Mouse (Mus musculus) regulatory T cell (primary cell): ENCODE data around the gene Cdhr1.

ENCODE experiments used
- in situ Hi-C: fragments of 300-600 bp; cut with MboI, MseI; formaldehyde crosslinking; loops from one replicate; pipeline ENCODE4 v1.15.1; 2025; ENCODE audit warnings: high pct_unique_total_duplicates

Gene Cdhr1

GRCm38 (mm10) chr14:37080724-37081123 is 17.4 kb downstream of the Cdhr1 start:
- in situ Hi-C loops, result no loop called here

- in situ Hi-C loops, result no loop called here
These were observed 29.6 kb downstream of the Cdhr1 start for GRCm38 (mm10) chr14:37068516-37068915.

DNA sequence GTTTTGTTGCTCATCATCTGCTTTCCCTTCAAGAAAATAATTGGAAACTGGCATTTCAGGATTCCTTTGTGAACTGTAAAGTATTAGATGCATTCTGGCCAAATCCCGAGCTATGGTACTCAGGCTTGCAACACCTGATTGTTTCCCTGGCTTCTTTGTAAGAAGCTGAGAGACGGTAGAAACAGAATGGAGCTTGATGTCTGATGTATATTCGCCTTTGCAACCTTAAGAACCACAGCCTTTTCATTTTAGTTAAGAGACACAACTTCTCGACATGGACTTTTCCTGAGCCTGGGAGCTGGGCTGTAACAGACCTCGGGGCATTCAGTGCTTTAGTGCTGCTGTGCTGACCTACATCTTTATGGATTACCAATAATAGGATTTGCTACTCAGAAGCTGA is 30.5 kb downstream of the Cdhr1 start, which contains the start of gene Lrit2:
Gene Lrit2, plus strand, starts transcription at position 301 of the 400 bp plus-strand sequence.
- in situ Hi-C loops, result no loop called here

DNA sequence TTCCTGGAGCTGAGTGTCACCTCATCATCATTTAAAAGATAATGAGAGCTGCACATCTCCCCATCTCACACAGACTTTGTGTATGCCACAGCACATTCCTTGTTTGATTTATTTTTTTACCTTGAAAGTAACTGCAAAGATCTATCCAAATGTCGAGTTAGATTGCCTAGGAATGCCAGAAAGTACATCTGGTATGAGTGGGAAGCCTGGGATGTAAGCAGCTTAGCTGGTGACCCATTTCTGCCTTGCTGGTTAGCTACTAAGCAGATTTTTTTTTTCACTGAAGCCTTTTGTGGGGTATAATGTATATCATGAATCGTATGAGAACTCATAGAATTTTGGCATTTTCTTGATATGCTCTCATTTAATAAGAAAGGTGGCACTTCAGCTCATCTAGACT is 31.5 kb downstream of the Cdhr1 start:
- in situ Hi-C loops, result no loop called here

- in situ Hi-C loops, result no loop called here
These were observed 33.3 kb downstream of the Cdhr1 start for GRCm38 (mm10) chr14:37064849-37065248.

DNA sequence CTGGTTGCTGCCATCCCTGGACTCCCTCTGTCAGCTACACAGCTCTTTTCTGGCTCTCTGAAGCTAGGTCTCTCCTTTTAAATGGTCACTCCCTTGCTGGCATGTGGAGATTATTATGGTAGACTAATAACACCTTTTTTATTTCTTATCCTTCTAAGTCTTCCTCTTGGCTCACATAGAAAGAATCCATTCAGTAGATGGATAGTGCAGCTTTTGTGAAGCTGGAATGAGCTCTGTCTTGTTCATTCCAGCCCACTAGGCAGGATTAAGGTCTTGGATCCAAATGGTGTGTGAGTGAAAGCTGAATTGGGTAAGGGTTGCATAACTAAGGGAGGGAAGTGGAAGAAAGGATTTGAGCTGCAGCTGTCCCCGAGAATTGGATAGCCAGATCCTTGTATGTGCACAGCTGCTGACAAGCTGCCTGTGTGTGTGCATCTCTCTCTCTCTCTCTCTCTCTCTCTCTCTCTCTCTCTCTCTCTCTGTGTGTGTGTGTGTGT is 49.2 kb downstream of the Cdhr1 start, which contains the start of gene Rgr:
Gene Rgr, minus strand, starts transcription at position 51 of the 497 bp plus-strand sequence.
- in situ Hi-C loops, result no loop called here

DNA sequence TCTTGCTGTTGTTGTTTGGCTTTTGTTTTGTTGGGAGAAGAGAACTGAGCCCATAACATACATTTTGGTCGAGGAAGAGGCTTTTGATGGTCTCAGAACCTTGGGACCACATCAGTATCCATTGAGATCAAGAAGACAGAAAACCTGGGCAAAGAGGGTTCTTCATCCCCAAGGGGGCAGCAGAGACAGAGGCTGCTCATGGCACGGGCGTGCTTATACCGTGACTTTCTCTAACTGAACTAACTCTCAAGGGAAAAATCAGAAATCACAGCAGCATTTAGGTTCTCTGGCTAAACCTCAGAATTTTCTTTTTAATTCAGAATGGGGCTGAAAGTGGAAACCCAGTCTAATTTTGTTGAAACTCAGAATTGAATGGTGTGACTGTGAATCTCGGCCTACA is 63.7 kb downstream of the Cdhr1 start:
- in situ Hi-C loops, result no loop called here

DNA sequence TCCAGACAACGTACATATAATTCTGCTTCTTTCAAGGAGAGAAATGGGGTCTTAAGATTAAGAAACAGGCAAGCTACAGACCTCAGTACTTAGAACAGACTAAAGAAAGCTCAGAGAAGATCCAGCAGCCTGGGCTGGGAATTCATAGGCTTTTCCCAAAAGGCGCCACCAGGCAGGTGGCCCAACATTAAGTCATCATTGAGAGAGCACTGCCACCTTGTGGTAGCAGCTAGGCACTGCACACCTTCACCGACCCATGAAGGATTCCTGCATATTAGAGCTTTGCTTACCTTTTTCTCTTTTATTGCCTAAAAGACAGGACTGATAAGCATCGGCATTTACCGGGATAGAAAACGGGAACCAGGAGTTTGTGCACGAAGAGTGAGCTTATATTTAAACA is 64.9 kb downstream of the Cdhr1 start:
- in situ Hi-C loops, result no loop called here

DNA sequence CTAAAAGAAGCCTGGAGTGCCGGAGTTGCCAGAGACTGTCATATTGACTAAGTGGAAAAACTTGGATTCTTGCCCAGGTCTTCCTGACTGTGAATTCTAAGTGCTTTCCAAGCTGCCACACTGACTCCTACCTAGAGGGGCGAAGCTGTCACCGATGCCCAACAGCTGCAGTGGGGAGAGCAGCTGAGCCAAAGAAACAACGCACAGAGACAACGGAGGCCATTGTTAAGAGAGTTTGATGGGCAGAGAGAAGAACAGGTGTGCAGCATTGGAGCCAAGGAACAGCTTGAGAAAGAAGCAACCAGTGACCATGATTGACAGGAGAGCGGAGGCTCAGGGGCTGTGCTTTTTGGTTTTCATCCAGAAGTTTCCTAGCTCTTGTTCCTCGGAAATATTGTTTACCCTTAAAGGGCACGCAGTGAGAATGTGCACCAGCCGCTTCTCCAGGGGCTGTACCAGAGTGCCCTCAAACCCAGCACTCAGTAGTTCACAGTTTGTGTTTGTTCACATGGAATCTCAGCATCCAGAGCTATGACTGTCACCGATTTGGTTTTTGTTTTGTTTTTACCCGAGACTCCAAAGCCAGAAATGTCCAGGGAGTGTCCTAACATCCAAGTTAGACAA is 65.6 kb downstream of the Cdhr1 start:
- in situ Hi-C loops, result no loop called here

DNA sequence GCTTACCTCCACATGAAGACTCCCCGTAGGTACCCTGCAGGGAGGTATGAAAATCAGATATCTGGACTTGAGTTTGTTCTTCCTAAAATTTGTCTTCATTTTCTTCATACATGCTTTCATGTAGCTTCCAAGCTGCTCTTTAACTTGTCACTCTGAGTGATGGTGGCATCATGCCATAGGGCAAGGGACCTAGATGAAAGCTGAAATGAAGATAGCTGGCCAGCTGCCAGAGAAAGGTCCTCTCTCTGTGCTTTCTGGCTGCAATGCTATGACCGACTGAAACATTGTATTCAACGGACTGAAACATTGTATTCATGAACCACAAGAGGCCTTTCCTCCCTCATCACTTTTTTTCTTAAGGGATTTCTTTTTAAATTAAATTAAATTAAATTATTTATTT is 69.6 kb downstream of the Cdhr1 start:
- in situ Hi-C loops, result no loop called here

- in situ Hi-C loops, result no loop called here
These were observed 70.2 kb downstream of the Cdhr1 start for GRCm38 (mm10) chr14:37027951-37028350.
